Mouse (Mus musculus) forebrain, embryonic 13.5 days (tissue): Measurements from ENCODE around the gene Vps13d. TPM values are rescaled to one million over a fixed set of nuclear protein-coding genes. Genes with fewer than 3 reads are reported as not detected.

Source experiments
- ATAC-seq: fragments of 200-750 bp; cut with Nextera tagmentation; 2 replicates; pipeline ENCODE4 v1.8.0; 2017
- H3K27ac ChIP-seq: fragments of 300-500 bp; sonication (generic); 2 replicates; pipeline ENCODE4 v1.5.1; 2015; ENCODE audit warnings: inconsistent platforms, mild to moderate bottlenecking, moderate library complexity
- H3K27me3 ChIP-seq: fragments of 300-500 bp; sonication (generic); 2 replicates; pipeline ENCODE4 v1.6.1; 2015; ENCODE audit warnings: mild to moderate bottlenecking, inconsistent platforms
- H3K36me3 ChIP-seq: fragments of 300-500 bp; sonication (generic); 2 replicates; pipeline ENCODE4 v1.6.1; 2015; ENCODE audit warnings: mild to moderate bottlenecking, inconsistent platforms; ENCODE audit not compliant: poor library complexity, severe bottlenecking
- H3K4me1 ChIP-seq: fragments of 300-500 bp; sonication (generic); 2 replicates; pipeline ENCODE4 v1.6.1; 2015; ENCODE audit warnings: inconsistent platforms
- H3K4me2 ChIP-seq: fragments of 300-500 bp; sonication (generic); 2 replicates; pipeline ENCODE4 v1.6.1; 2015; ENCODE audit warnings: inconsistent platforms, mild to moderate bottlenecking, moderate library complexity
- H3K4me3 ChIP-seq: fragments of 300-500 bp; sonication (generic); 2 replicates; pipeline ENCODE4 v1.5.1; 2015; ENCODE audit warnings: mild to moderate bottlenecking, inconsistent platforms
- H3K9ac ChIP-seq: fragments of 300-500 bp; sonication (generic); 2 replicates; pipeline ENCODE4 v1.6.1; 2015; ENCODE audit warnings: mild to moderate bottlenecking, inconsistent platforms
- H3K9me3 ChIP-seq: fragments of 300-500 bp; sonication (generic); replicated peaks from 2 replicates; pipeline ENCODE4 v1.6.1; 2016; ENCODE audit warnings: inconsistent platforms
- WGBS: fragments of 180-500 bp; shearing (Covaris S2); methylation state at CpG from one replicate; pipeline ENCODE4 v1.1.7; 2015; 5-methylcytosine and 5-hydroxymethylcytosine counted together
- polyA plus RNA-seq: library from polyadenylated mRNA; unstranded; fragments of >200 nt; fragmentation: Nextera tagmentation; extraction: Ambion mirVana; gene quantifications from 2 replicates; pipeline ENCODE4 v1.2.1, GENCODE M21; 2015

Vps13d gene
- 7.7 and 7.8 TPM in 2 replicates for polyA plus RNA-seq

DNA sequence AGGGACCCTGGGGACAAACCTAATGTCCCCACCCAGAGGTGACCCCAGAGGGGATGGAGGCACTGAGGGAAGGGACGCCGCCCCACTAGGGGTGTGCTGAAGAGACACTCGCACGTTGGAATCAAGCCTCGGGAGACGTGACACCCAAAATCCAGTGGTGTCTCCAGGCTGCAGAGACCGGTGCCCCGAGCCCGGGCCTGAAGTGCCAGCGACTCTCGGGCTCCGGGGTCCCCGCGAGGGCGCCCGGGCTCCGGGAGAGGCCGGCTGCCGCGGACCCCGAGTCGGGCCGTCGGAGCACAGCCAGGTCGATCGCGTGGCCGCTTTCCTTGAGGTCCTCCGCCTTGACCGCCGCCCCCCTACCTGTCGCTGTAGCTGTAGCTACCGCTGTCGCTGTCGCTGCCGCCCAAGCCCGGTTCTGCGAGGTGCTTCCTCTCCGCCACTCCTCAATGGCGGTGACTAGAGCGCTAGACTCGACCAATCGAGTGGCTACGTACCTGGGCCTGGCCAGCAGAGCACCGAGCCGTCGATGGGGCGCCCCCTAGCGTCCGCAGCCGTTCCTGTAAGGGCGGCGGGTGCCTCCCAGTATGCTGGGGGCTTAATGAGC, at the start of gene Vps13d:
Gene Vps13d, minus strand, starts transcription at position 447 of the 604 bp plus-strand sequence.
- Histone ChIP-seq H3K36me3 (peaks cover 6% of the 10 kb centered on the region; the same call in 1 of the 2 replicates), H3K27me3 (no peaks in the 10 kb centered on the region), H3K4me3 (peak within 1 kb of the TSS; percentile 92), H3K4me1 (peaks cover 12% of the 10 kb centered on the region), H3K4me2 (peak within 1 kb of the TSS; percentile 98), H3K27ac (peak within 1 kb of the TSS; percentile 57; the same call in 1 of the 2 replicates), H3K9ac (peak within 1 kb of the TSS; percentile 90), H3K9me3 (no peaks in the 10 kb centered on the region)
- under 1% methylated on average over 53 of the region's 53 CpGs for WGBS
- peak; percentile 96 for ATAC-seq

DNA sequence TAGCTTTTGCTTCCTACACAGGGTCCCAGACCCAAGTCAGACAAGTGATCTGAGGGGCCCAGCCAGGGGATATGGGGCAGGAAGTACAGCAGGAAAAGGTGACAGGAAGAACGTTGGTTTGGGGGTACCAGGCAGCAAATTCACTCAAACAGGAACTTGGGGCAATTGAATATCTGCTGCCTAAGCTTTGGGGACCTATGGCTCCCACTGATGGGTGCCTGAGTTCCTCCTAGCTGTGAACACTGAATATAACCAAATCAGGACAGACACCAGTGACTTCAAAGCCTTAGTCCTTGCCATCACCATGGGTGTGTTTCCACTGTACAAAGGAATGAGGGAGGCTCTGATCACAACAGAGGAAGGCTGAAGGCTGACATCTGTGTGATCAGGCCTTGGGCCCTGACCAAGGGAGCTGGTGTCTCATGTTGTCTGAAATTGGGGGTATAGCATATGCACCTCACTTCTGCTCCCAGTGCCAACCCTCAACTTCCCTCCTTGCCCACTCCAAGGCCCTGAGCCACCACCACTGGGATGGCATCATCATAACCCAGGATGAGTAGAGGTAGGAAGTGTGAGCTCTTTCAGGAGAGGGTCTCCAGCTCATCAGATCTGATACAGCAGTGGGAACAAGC, 48.0 kb upstream of the Vps13d start:
- WGBS, result 59% methylated on average over 1 of the region's 1 CpGs

DNA sequence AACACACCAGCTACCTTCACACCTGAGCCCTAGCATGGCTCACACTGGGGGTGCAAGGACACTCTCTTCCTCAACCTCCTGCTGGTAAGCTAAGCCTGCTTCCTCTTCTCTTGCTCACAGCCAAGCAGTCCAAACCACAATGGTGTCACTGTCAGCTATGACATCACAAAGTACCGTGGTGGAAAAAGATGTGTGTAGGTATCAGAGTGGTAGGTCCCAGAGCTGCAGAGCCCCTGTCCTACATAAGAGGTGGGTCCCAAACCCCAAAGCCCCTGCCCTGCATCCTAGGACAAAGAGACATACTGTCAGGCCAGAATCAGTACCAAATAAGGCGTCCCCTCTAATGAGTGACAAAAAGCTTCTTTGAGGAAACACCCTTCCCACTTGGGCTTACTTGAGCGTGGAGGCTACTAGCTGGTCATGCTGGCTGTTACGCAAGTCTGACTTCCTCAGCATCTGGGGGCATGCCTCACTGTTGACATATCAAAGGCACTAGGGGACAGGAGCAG, 46.0 kb upstream of the Vps13d start:
- H3K27ac ChIP-seq, result no peak overlapping the region
- no peak overlapping the region for H3K4me2 ChIP-seq
- no peaks in the 10 kb centered on the region for H3K36me3 ChIP-seq
- WGBS, result 85% methylated on average over 4 of the region's 4 CpGs
- peaks cover 6% of the 10 kb centered on the region for H3K27me3 ChIP-seq
- ATAC-seq, result no peak
- no peak overlapping the region for H3K9ac ChIP-seq
- H3K4me1 ChIP-seq, result no peaks in the 10 kb centered on the region
- H3K4me3 ChIP-seq, result no peak overlapping the region
- H3K9me3 ChIP-seq, result no peaks in the 10 kb centered on the region

More for the DNA sequence above, 48.0 kb upstream of the Vps13d start:
- ATAC-seq, result no peak
- Histone ChIP-seq H3K4me2 (no peak overlapping the region), H3K27ac (no peak overlapping the region), H3K4me3 (no peak overlapping the region), H3K4me1 (0 out of 2 replicates have a peak, but pooled peaks cover 8% of the 10 kb centered on the region), H3K9me3 (no peaks in the 10 kb centered on the region), H3K27me3 (peaks cover 25% of the 10 kb centered on the region), H3K36me3 (no peaks in the 10 kb centered on the region), H3K9ac (no peak overlapping the region)

DNA sequence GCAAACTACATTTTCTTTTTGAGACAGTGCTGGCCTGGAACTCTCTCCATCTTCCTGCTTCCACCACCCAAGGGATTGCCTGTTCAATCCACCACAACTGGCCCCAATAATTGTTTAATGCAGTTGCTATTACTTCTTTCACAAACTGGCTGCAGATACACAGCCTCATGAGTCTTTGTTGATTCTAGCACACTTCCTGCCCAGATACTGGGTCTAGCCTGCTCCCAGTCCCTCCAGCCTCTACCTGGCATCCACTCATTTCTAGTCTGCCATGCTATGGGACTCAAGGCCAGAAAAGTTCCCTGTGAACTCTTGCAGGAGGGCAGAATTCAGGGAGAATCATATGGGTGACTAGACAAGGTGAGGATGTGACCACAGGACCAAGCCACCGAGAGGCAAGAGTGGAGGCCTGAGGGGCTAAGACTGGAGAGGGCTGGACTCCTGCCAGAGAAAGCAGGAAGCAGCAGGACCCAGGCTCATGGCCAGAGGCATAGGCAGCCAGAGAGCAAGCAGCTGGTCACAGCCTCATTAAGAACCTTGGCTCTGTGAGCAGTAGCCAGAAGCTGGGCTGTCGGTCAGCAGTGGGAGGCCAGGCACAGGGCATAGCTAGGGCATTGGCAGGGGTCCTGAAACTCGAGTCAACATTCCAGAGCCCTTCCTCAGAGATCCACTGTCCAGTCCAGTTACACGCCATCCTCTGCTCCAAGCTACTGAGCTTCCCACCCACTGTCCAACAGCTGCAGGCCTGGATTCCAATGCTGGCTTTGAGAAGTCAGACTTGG, 44.4 kb upstream of the Vps13d start:
- no peaks in the 10 kb centered on the region for H3K4me1 ChIP-seq
- H3K27ac ChIP-seq, result no peak overlapping the region
- H3K9me3 ChIP-seq, result no peaks in the 10 kb centered on the region
- 66% methylated on average over 4 of the region's 4 CpGs for WGBS
- H3K4me3 ChIP-seq, result no peak overlapping the region
- no peak overlapping the region for H3K4me2 ChIP-seq
- no peaks in the 10 kb centered on the region for H3K27me3 ChIP-seq
- H3K36me3 ChIP-seq, result no peaks in the 10 kb centered on the region
- ATAC-seq, result no peak
- no peak overlapping the region for H3K9ac ChIP-seq

DNA sequence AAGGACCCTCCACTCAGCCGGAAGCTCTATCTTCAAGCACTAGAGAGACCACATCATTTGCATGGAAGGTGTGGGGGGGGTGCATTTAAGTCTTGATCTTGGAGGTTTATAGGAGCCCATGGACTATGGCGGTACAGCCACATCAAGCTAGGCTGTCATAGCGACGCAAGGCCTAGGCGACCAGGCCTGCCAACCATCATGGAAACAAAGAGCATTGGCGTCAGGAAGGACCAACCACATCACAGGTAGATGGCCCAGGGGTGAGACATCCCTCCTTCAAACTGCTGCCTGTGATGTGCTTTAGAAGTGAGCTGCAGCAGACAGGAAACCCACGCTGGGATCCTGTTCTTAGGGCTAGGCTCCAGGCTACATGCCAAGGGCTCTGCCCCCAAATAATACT, 41.2 kb upstream of the Vps13d start:
- no peaks in the 10 kb centered on the region for H3K4me1 ChIP-seq
- no peak overlapping the region for H3K9ac ChIP-seq
- H3K27me3 ChIP-seq, result no peaks in the 10 kb centered on the region
- ATAC-seq, result no peak
- H3K4me2 ChIP-seq, result no peak overlapping the region
- H3K27ac ChIP-seq, result no peak overlapping the region
- no peaks in the 10 kb centered on the region for H3K9me3 ChIP-seq
- no peak overlapping the region for H3K4me3 ChIP-seq
- 90% methylated on average over 7 of the region's 7 CpGs for WGBS
- no peaks in the 10 kb centered on the region for H3K36me3 ChIP-seq

DNA sequence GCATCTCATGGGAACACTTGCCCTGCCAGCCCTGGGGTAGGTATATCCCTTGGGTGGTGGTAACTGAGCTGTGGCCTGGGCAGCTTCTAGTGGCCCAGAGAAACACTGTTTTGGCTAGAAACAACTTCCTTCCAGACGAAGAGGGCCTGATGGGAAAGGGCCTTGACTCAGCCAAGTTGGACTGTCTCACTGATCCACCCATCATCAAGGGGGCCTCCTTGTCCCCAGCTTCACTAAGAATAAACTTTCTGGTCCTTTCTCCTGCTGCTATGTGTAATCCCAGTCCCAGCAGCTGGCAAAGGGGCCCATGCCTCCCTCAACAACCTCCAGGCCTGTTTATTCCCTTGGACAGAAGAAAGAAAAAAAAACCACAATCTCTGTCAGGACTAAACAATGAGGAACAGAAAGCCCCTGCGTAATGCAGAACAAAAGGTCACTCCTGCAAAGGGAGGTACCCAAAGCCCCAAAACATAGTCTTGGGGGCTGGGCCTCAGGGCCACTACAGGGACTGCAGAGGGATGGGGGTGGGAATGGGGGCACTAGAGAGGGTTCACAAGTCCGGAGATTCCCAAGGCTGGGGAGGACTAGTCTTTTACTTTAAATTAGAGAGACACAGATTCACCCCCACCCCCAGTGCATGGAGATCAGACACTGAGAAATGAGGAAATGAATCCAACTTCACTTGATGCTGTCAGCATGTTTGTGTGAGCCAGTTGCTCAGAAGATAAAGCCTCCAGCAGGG, 38.9 kb upstream of the Vps13d start:
- H3K27me3 ChIP-seq, result no peaks in the 10 kb centered on the region
- no peak overlapping the region for H3K27ac ChIP-seq
- H3K4me2 ChIP-seq, result no peak overlapping the region
- no peak for ATAC-seq
- no peaks in the 10 kb centered on the region for H3K36me3 ChIP-seq
- H3K9ac ChIP-seq, result no peak overlapping the region
- 21% methylated on average over 3 of the region's 3 CpGs for WGBS
- no peak overlapping the region for H3K4me3 ChIP-seq
- H3K9me3 ChIP-seq, result no peaks in the 10 kb centered on the region
- H3K4me1 ChIP-seq, result no peaks in the 10 kb centered on the region

DNA sequence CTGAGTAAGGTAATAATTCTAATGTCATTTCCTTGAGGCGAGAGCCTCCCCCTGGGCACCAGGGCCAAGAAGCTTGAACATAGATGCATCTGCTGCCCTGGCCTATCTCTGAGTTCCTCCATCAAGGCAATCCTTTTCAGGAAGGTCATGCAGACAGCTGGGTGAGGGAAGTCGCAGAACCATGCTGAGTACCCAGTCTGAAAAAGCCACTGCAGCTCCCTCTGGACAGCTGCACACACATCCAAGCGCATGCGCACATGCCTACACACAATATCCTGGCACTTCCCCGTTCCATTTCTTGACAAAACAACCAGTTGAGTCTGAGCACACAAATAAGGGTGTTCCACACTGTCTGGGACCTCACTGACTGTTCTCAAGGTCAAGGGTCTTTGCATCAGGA, 36.9 kb upstream of the Vps13d start:
- H3K4me2 ChIP-seq, result no peak overlapping the region
- H3K27ac ChIP-seq, result no peak overlapping the region
- no peak overlapping the region for H3K9ac ChIP-seq
- no peaks in the 10 kb centered on the region for H3K36me3 ChIP-seq
- no peaks in the 10 kb centered on the region for H3K4me1 ChIP-seq
- 98% methylated on average over 5 of the region's 5 CpGs for WGBS
- H3K4me3 ChIP-seq, result no peak overlapping the region
- no peak for ATAC-seq
- H3K27me3 ChIP-seq, result no peaks in the 10 kb centered on the region
- H3K9me3 ChIP-seq, result no peaks in the 10 kb centered on the region

DNA sequence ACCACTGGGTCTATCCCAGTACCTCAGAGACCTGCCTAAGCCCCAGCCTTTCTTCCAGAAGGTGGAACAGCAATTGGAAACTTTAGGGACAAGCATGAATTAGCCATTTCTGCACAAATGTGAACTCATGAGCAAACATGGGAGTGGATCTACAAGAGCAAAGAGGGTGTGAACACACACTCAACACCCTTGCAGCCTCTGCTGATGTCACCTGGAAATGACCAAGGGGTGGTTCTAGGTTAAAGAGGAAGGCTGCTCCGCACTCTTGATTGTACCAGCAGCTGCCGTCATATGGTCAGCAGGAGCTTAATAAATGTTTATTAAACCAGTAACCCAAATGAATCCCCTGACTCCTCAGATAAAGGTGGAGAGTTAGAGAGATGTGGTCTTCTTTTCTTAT, 35.8 kb upstream of the Vps13d start:
- H3K4me1 ChIP-seq, result no peaks in the 10 kb centered on the region
- H3K4me3 ChIP-seq, result no peak overlapping the region
- no peaks in the 10 kb centered on the region for H3K27me3 ChIP-seq
- ATAC-seq, result no peak
- H3K9ac ChIP-seq, result no peak overlapping the region
- no peak overlapping the region for H3K4me2 ChIP-seq
- no peaks in the 10 kb centered on the region for H3K9me3 ChIP-seq
- WGBS, result 98% methylated on average over 2 of the region's 2 CpGs
- no peak overlapping the region for H3K27ac ChIP-seq
- H3K36me3 ChIP-seq, result no peaks in the 10 kb centered on the region

DNA sequence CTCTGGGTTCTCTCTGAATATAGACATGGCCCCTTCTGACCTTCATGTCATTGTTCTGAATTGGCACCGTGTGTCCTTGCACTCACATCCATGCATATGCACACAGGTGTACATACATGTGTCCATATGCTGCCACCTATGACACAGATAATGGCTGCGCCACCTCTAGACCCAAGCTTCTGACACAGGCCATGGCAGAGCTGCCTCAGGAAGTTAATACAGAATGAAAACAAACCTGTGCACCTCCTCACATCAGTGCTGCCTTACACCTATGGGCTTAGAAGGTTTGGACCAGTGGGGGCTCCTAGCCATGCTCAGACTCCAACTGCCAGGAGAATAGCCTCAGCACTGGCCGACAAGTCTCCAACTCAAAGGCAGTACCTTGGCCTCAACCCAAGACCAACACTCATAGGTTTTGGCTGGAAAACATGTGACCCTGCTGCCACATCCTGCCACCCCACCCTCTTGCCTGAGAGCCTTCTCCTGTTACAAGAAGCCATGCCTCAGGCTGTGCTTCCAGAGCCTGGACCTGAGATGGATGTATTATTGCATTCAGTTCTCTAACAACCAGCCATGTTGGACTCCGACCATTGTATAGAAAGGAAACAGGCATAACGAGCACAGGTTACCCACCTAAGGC, 34.8 kb upstream of the Vps13d start:
- 85% methylated on average over 5 of the region's 5 CpGs for WGBS
- Histone ChIP-seq H3K4me2 (no peak overlapping the region), H3K36me3 (no peaks in the 10 kb centered on the region), H3K4me1 (no peaks in the 10 kb centered on the region), H3K27ac (no peak overlapping the region), H3K27me3 (no peaks in the 10 kb centered on the region), H3K4me3 (no peak overlapping the region), H3K9ac (no peak overlapping the region), H3K9me3 (no peaks in the 10 kb centered on the region)
- ATAC-seq, result no peak

DNA sequence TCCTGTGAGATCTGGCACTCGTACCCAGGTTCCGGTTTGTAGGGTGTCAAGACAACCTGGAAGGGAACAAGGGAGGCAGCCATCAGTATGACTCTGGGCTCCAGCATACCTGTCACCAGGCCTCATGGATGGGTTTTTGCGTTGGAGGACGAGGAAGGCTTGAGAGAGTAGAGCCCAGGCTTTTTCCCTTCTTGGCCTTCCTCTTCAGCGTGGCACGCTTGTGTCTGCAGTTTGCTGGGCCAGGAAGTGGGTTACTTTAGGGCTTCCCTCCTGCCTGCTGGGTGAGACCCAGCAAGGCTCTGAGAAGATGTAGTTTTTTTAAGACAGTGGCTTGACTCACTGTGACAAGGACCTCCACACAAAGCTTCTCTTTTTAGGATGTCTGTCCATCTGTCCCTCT, 34.2 kb upstream of the Vps13d start:
- ATAC-seq, result no peak
- no peaks in the 10 kb centered on the region for H3K27me3 ChIP-seq
- no peak overlapping the region for H3K4me2 ChIP-seq
- no peak overlapping the region for H3K9ac ChIP-seq
- H3K36me3 ChIP-seq, result no peaks in the 10 kb centered on the region
- H3K9me3 ChIP-seq, result no peaks in the 10 kb centered on the region
- 90% methylated on average over 6 of the region's 6 CpGs for WGBS
- H3K27ac ChIP-seq, result no peak overlapping the region
- H3K4me3 ChIP-seq, result no peak overlapping the region
- H3K4me1 ChIP-seq, result no peaks in the 10 kb centered on the region

DNA sequence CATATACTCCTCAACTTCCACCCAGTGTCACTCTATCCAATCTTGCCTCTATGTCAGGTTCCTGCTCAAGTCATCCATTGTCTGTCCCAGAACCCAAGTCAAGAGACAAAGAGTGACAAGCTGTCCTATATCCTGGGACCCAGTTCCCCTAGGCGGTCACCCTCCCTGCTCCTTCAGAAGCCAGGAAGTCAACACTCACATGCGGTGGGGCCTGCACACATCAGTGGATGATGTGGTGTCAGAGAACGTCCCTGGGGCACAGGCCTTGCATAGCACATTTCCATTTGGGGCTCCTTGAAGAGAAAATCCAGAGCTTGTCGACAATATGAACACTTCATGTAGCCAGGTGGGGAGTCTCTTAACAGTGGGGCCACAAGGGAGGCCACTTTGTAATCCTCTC, 29.8 kb upstream of the Vps13d start:
- Histone ChIP-seq H3K9ac (no peak overlapping the region), H3K4me3 (no peak overlapping the region), H3K4me2 (no peak overlapping the region), H3K27me3 (no peaks in the 10 kb centered on the region), H3K4me1 (no peaks in the 10 kb centered on the region), H3K27ac (no peak overlapping the region), H3K36me3 (no peaks in the 10 kb centered on the region), H3K9me3 (no peaks in the 10 kb centered on the region)
- ATAC-seq, result no peak
- 94% methylated on average over 4 of the region's 4 CpGs for WGBS
